Mouse (Mus musculus) embryonic facial prominence, embryonic 11.5 days (tissue): ENCODE data around the gene Hcls1. TPM values are rescaled to one million over a fixed set of nuclear protein-coding genes. Genes with fewer than 3 reads are reported as not detected.
A peak's percentile ranks its signal among the peaks of the same experiment; 100 is the strongest.

Source experiments
- ATAC-seq: fragments of 200-750 bp; cut with Nextera tagmentation; replicated peaks from 2 replicates; pipeline ENCODE4 v1.8.0; 2017; ENCODE audit warnings: low read depth; ENCODE audit not compliant: insufficient number of reproducible peaks, low FRiP score, low TSS enrichment
- DNase-seq: peaks from one replicate; pipeline ENCODE4 v3.0.0-alpha.2; 2015; ENCODE audit warnings: low spot score
- H3K27ac ChIP-seq: fragments of 300-500 bp; sonication (generic); replicated peaks from 2 replicates; pipeline ENCODE4 v1.5.1; 2014; ENCODE audit warnings: mild to moderate bottlenecking, low read depth, low read length, control low read depth
- H3K27me3 ChIP-seq: fragments of 300-500 bp; sonication (generic); 2 replicates; pipeline ENCODE4 v1.6.1; 2014; ENCODE audit warnings: mild to moderate bottlenecking, low read length, moderate library complexity, mixed read lengths; ENCODE audit not compliant: control insufficient read depth, insufficient read depth
- H3K36me3 ChIP-seq: fragments of 300-500 bp; sonication (generic); replicated peaks from 2 replicates; pipeline ENCODE4 v1.6.1; 2014; ENCODE audit warnings: low read depth, mild to moderate bottlenecking, low read length, moderate library complexity, mixed read lengths; ENCODE audit not compliant: control insufficient read depth, insufficient read depth
- H3K4me1 ChIP-seq: fragments of 300-500 bp; sonication (generic); 2 replicates; pipeline ENCODE4 v1.6.1; 2014; ENCODE audit warnings: low read length, mixed read lengths; ENCODE audit not compliant: control insufficient read depth, insufficient read depth
- H3K4me2 ChIP-seq: fragments of 300-500 bp; sonication (generic); 2 replicates; pipeline ENCODE4 v1.6.1; 2014; ENCODE audit warnings: low read depth, mild to moderate bottlenecking, control low read depth, low read length, moderate library complexity
- H3K4me3 ChIP-seq: fragments of 300-500 bp; sonication (generic); 2 replicates; pipeline ENCODE4 v1.5.1; 2014; ENCODE audit warnings: low read depth, low read length, control low read depth
- H3K9ac ChIP-seq: fragments of 300-500 bp; sonication (generic); replicated peaks from 2 replicates; pipeline ENCODE4 v1.6.1; 2014; ENCODE audit warnings: mild to moderate bottlenecking, control low read depth, low read length
- H3K9me3 ChIP-seq: fragments of 300-500 bp; sonication (generic); replicated peaks from 2 replicates; pipeline ENCODE4 v1.6.1; 2016; ENCODE audit warnings: mild to moderate bottlenecking, low read length, inconsistent platforms, mixed read lengths; ENCODE audit not compliant: control insufficient read depth
- WGBS: fragments of 180-500 bp; shearing (Covaris S2); extraction: QIAGEN DNeasy Blood & Tissue Kit; methylation state at CpG from one replicate; pipeline ENCODE4 v1.1.7; 2014; 5-methylcytosine and 5-hydroxymethylcytosine counted together
- polyA plus RNA-seq: library from polyadenylated mRNA; unstranded; fragments of >200 nt; fragmentation: Nextera tagmentation; extraction: Ambion mirVana; gene quantifications from 2 replicates; pipeline ENCODE4 v1.2.1, GENCODE M21; 2014

Gene Hcls1
- polyA plus RNA-seq, 1 experiment from 2014 or later = 1.4 TPM

DNA sequence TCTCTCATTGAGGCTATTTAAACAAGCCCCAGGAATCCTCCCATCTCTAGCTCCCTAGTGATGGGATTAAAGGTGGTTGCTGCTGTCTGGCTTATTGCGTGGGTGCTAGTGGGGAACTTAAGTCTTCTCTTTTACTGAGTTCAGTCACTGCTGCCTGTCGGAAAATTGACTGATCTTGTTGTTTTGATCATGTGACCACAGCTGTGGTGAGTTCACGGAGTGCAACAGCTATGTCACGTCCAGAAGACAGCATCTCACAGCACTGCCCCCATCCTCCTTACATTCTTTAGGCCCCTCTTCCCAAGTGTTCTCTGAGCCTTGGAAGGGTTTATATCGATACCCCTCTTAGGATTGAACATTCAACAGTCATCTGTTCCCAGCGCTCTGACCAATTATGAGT lies 74.5 kb downstream of the Hcls1 start:
- no peaks in the 10 kb centered on the region for H3K9me3 ChIP-seq
- H3K4me2 ChIP-seq = no peak overlapping the region
- no peaks in the 10 kb centered on the region for H3K4me1 ChIP-seq
- H3K27ac ChIP-seq = no peak overlapping the region
- no peak overlapping the region for H3K4me3 ChIP-seq
- no peak overlapping the region for H3K9ac ChIP-seq
- ATAC-seq = no peak
- H3K27me3 ChIP-seq = no peaks in the 10 kb centered on the region
- WGBS = 68% methylated on average over 6 of the region's 6 CpGs
- H3K36me3 ChIP-seq = no peaks in the 10 kb centered on the region
- no peak for DNase-seq

DNA sequence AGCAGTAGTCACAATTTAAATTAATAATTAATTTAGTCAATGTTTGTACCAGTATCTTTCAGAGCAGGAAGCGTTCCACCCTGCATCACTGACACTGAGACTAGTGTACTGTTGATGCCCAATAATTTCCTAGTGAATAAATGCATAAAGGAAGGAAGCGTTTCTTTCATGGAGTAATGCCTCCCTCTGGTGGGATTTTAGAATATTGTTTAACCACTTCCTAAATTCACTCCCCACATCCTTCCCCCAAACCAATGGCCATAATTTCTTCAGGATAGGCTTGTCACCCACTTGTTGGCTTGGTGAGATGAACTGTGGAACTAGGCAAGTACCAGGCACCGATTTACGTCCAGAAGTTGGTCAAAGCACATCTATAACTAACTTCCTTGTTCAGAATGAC lies 75.6 kb downstream of the Hcls1 start:
- Histone ChIP-seq H3K9ac (no peak overlapping the region), H3K36me3 (no peaks in the 10 kb centered on the region), H3K4me3 (no peak overlapping the region), H3K9me3 (no peaks in the 10 kb centered on the region), H3K4me2 (no peak overlapping the region), H3K27me3 (no peaks in the 10 kb centered on the region), H3K27ac (no peak overlapping the region), H3K4me1 (no peaks in the 10 kb centered on the region)
- DNase-seq = peak; percentile 75
- 67% methylated on average over 4 of the region's 4 CpGs for WGBS
- ATAC-seq = no peak

DNA sequence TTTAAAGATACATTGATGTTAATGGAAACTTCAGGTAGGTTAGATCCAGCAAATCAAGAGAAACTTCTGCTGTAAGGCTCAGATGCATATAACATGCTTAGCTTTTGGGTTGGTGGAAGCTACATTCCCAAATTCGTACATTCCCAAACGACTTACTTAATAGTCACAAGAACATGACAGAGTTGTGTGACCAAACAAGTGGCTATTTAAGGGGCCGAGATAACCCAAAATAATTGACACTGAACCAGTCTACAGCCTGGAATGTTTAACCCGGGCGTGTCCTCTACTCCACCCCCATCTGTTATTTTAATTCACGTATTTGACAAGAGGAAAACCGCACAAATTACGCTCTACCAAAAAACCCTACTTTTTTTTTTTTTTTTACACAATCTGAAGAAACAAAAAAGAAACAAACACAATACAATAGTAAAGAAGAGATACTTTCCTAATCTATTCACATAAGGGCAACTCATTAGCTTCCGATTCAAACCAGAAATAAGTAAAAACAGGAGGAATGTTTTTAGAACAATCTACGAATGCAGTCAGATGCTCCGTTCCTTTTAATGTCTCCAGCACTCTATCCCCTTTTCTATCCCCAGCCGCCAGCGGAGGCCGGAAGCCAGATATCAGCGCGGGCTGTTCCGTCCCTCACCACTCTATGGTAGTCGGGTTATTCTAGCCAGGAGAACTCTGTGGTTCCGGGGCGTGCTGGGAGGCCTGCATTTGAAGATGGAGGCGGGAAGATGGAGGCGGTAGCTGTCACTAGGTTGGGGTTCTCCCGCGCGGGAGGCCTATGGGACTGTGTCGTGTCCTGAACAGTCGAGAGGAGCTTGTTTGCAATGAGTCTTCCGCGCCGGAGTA lies 76.5 kb downstream of the Hcls1 start, which contains the start of gene Polq:
Gene Polq, plus strand, starts transcription at position 726 of the 861 bp plus-strand sequence.
- H3K36me3 ChIP-seq = no peaks in the 10 kb centered on the region
- no peaks in the 10 kb centered on the region for H3K4me1 ChIP-seq
- no peaks in the 10 kb centered on the region for H3K27me3 ChIP-seq
- H3K9me3 ChIP-seq = no peaks in the 10 kb centered on the region
- WGBS = 6% methylated on average over 30 of the region's 30 CpGs
- peak within 1 kb of the TSS; percentile 89 for H3K4me3 ChIP-seq
- DNase-seq (peak; percentile 96), ATAC-seq (peak; percentile 92)
- peak within 1 kb of the TSS; percentile 86 for H3K9ac ChIP-seq
- H3K4me2 ChIP-seq = peak within 1 kb of the TSS; percentile 75
- no peak within 1 kb of the TSS for H3K27ac ChIP-seq

DNA sequence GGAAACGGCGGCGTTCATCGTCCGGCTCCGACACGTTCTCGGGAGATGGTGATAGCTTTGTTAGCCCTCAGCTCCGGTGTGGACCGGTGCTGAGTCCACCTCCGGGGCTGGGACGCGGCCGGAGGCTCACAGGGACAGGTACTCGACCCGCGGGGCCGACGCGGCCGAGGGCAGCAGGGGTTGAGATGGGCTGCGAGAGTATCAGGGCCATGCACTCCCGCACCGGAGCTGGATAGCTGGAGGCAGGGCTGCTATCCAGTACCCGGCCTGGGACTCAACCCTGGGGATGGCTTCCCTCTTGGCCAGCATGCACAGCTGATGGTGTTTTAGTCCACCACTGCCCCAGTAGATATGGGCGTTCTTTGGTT lies 77.1 kb downstream of the Hcls1 start:
- Histone ChIP-seq H3K36me3 (no peaks in the 10 kb centered on the region), H3K4me2 (peak overlapping the region; percentile 75), H3K27me3 (no peaks in the 10 kb centered on the region), H3K9me3 (no peaks in the 10 kb centered on the region), H3K9ac (peak overlapping the region; percentile 86), H3K4me1 (no peaks in the 10 kb centered on the region), H3K27ac (no peak overlapping the region), H3K4me3 (peak overlapping the region; percentile 89)
- ATAC-seq (peak; percentile 72), DNase-seq (no peak)
- WGBS = under 1% methylated on average over 26 of the region's 26 CpGs

DNA sequence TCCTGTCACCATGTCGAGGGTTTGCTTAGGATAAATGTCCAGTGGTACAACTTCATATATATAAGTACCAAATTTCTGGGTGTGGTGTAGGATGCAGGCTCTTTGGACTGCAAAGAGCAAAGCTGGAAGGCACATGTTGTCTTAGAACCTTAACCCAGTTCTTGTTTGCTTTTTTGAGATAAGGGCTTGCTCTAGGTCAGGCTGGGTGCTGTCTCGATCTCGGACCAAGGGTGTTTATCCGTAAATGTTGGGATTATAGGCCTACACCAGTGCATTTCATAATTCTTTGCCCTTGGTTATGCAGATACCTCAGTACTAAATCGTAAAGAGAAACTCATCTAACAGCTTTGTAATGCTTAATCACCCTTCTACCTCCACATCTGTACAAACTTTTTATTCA lies 77.6 kb downstream of the Hcls1 start:
- H3K9ac ChIP-seq = peak overlapping the region; percentile 86
- 63% methylated on average over 5 of the region's 5 CpGs for WGBS
- H3K4me2 ChIP-seq = peak overlapping the region; percentile 75
- no peaks in the 10 kb centered on the region for H3K9me3 ChIP-seq
- H3K36me3 ChIP-seq = no peaks in the 10 kb centered on the region
- DNase-seq (no peak), ATAC-seq (no peak)
- H3K4me1 ChIP-seq = no peaks in the 10 kb centered on the region
- H3K27ac ChIP-seq = no peak overlapping the region
- H3K27me3 ChIP-seq = no peaks in the 10 kb centered on the region
- H3K4me3 ChIP-seq = peak overlapping the region; percentile 89

Other genes starting within 250 kb of the Hcls1 start
- gene Ildr1, start 241.0 kb upstream of the Hcls1 start, polyA plus RNA-seq = 0.88 and 1.0 TPM in 2 replicates
- gene Slc15a2, start 150.0 kb upstream of the Hcls1 start, polyA plus RNA-seq = 2.3 and 3.9 TPM in 2 replicates
- gene Iqcb1, start 106.6 kb upstream of the Hcls1 start, polyA plus RNA-seq = 85.4 and 85.5 TPM in 2 replicates
- 1.7 and 1.8 TPM in 2 replicates for gene Eaf2, start 60.0 kb upstream of the Hcls1 start, polyA plus RNA-seq
- gene Golgb1, start 59.8 kb upstream of the Hcls1 start, polyA plus RNA-seq = 70.7 and 77.8 TPM in 2 replicates
- 0.11 TPM in 1 of 2 replicates, not detected in the other for gene Fbxo40, start 55.5 kb downstream of the Hcls1 start, polyA plus RNA-seq
- gene Polq, start 76.8 kb downstream of the Hcls1 start, polyA plus RNA-seq = 10.1 and 11.3 TPM in 2 replicates